Mouse (Mus musculus) MEL (cell line): ENCODE measurements at regions not wholly inside any gene's neighbourhood (a gene's known extent, or its start where the extent isn't known, plus 50 kb on each side); places are given as distances from the start of the nearest gene placed in this dataset.

Experiments used
- CTCF ChIP-seq, 3 experiments: IDR thresholded peaks in 2 of 3; conservative IDR thresholded peaks in 1 of 3; 2 replicates each; pipeline ENCODE4 v1.5.1; 2011 to 2012; ENCODE audit warnings: low read length in 3 of 3, low read depth in 2 of 3, mild to moderate bottlenecking in 2 of 3, improper control_type of control experiment in 1 of 3, inconsistent platforms in 1 of 3, mixed read lengths in 1 of 3, moderate library complexity in 1 of 3; ENCODE audit not compliant: control insufficient read depth in 1 of 3, insufficient read depth in 1 of 3, poor library complexity in 1 of 3, severe bottlenecking in 1 of 3
- E2F4 ChIP-seq: IDR thresholded peaks from 2 replicates; pipeline ENCODE4 v1.6.1; 2011; ENCODE audit warnings: low read depth, low read length, improper control_type of control experiment, borderline replicate concordance
- EP300 ChIP-seq, 2 experiments: IDR thresholded peaks; 2 replicates each; pipeline ENCODE4 v1.6.1; 2011; ENCODE audit warnings: improper control_type of control experiment in 2 of 2, low read length in 2 of 2, low read depth in 1 of 2, mild to moderate bottlenecking in 1 of 2
- HCFC1 ChIP-seq: IDR thresholded peaks from 2 replicates; pipeline ENCODE4 v1.6.1; 2012; ENCODE audit warnings: low read depth, mild to moderate bottlenecking, inconsistent platforms, low read length, improper control_type of control experiment, moderate library complexity
- JUND ChIP-seq: IDR thresholded peaks from 2 replicates; pipeline ENCODE4 v1.6.1; 2011; ENCODE audit warnings: low read depth, mild to moderate bottlenecking, improper control_type of control experiment, low read length
- POLR2A ChIP-seq, 2 experiments: IDR thresholded peaks; 2 replicates each; pipeline ENCODE4 v1.6.1; 2011 to 2012; ENCODE audit warnings: low read length in 2 of 2, mild to moderate bottlenecking in 2 of 2, control low read depth in 1 of 2, improper control_type of control experiment in 1 of 2, low read depth in 1 of 2, moderate library complexity in 1 of 2; ENCODE audit not compliant: control insufficient read depth in 1 of 2, insufficient read depth in 1 of 2, poor library complexity in 1 of 2
- ZC3H11A ChIP-seq: IDR thresholded peaks from 2 replicates; pipeline ENCODE4 v1.6.1; 2012; ENCODE audit warnings: low read depth, mild to moderate bottlenecking, inconsistent platforms, low read length, improper control_type of control experiment

- TF ChIP-seq JUND (no peak), HCFC1 (no peak), E2F4 (no peak), ZC3H11A (no peak), CTCF (IDR thresholded peaks at IDR 0.05 in 2 of 3, conservative IDR thresholded peaks at IDR 0.05 in 1 of 3; ENCODE audit: control insufficient read depth in 1 of 3, insufficient read depth in 1 of 3, low read depth in 2 of 3, low read length in 3 of 3, poor library complexity in 1 of 3, severe bottlenecking in 1 of 3) (no peak), POLR2A (IDR thresholded peaks at IDR 0.05; ENCODE audit: control insufficient read depth in 1 of 2, insufficient read depth in 1 of 2, low read depth in 1 of 2, low read length in 2 of 2, poor library complexity in 1 of 2) (no peak), EP300 (IDR thresholded peaks at IDR 0.05; ENCODE audit: low read depth in 1 of 2, low read length in 2 of 2) (no peak)
Measured at GRCm38 (mm10) chr14:102361589-102361988, 620.8 kb downstream of the Kctd12 start.
